Mouse (Mus musculus): Measurements from ENCODE around the gene Exosc1.

Gene Exosc1

GRCm38 (mm10) chr19:41912121-41913080, 20.8 kb downstream of the Exosc1 start:
- peak; percentile 79 for DNase-seq

GRCm38 (mm10) chr19:41911178-41912073, 21.8 kb downstream of the Exosc1 start, which contains the start of gene Pgam1:
TSS of gene Pgam1 (plus strand) at chr19:41911923.
- peak; percentile 98 for DNase-seq

GRCm38 (mm10) chr19:41910396-41910795, 22.8 kb downstream of the Exosc1 start:
- no peak for DNase-seq

DNA sequence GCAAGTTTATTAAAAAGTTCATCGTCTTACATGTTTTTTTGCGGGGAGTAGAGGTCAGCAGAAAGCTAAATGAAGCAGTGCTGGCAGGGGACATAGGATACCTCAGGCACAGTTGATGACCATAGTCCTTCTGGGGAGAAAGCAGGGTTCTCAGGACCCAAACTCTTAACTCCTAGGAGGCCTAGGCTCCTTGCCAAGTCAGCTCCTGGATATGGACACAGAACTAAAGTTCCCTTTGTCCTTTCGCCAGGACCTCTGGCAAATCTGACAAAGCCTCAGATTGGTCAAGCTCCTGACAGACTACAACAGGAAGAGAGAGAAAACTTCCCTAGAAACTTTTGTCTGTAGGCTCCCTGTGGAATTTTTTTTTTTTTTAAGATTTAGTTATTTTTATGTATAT, 24.5 kb downstream of the Exosc1 start:
- DNase-seq = peak; percentile 36

GRCm38 (mm10) chr19:41907079-41907760, 26.0 kb downstream of the Exosc1 start:
- DNase-seq = no peak

GRCm38 (mm10) chr19:41906311-41907078, 26.7 kb downstream of the Exosc1 start:
- no peak for DNase-seq

DNA sequence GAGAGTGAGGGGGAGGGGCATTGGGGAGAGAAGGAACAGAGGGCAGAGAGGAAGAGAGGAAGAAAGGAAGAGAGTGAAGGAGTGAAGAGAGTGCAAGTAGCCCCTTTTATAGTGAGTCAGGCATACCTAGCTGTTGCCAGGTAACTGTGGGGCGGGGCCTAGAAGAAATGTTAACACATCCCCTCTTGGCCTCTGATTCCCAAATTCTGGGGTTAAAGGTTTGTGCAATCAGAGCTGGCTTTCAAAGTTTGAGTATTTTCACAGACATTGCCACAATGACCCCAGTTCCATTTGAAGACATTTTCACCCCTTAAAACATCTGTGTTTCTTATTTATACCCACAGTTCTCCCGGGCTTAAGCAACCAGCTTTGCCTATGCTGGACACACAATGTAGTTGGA, 28.0 kb downstream of the Exosc1 start:
- DNase-seq = no peak

GRCm38 (mm10) chr19:41902848-41903593, 30.2 kb downstream of the Exosc1 start:
- DNase-seq = no peak

- no peak for DNase-seq
These were observed 31.5 kb downstream of the Exosc1 start for GRCm38 (mm10) chr19:41901696-41902095.

DNA sequence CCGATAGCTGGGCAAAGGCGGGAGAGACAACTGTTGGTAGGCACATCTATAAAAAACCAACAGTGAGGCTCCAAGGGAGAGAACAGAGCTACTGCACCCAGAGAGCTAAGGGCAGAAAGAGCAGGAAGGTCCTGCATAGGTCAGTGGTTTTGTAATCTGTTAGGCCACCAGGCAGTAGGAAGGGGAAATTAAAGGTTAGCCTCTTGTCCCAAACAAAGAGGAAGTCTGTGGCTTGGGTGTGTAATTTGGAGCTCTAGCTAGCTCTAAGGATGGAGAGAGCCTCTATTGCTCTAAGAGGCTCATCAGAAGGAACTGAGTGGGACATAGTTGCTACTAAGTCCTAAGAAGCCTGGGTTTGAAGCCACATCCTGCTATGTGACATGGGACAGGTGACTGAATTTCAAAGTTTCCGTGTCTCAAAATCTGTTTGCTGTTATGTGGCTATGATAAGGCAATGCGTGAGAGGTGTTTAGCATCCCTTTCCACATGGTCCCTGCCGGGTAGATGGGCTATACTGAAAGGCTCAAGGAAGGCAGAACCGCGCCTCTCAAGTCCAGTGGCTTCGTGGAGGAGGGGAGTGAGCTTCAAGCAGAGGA, 32.6 kb downstream of the Exosc1 start:
- DNase-seq = no peak

GRCm38 (mm10) chr19:41898860-41899259, 34.4 kb downstream of the Exosc1 start:
- peak; percentile 45 for DNase-seq

GRCm38 (mm10) chr19:41896319-41896711, 36.9 kb downstream of the Exosc1 start:
- DNase-seq = no peak

DNA sequence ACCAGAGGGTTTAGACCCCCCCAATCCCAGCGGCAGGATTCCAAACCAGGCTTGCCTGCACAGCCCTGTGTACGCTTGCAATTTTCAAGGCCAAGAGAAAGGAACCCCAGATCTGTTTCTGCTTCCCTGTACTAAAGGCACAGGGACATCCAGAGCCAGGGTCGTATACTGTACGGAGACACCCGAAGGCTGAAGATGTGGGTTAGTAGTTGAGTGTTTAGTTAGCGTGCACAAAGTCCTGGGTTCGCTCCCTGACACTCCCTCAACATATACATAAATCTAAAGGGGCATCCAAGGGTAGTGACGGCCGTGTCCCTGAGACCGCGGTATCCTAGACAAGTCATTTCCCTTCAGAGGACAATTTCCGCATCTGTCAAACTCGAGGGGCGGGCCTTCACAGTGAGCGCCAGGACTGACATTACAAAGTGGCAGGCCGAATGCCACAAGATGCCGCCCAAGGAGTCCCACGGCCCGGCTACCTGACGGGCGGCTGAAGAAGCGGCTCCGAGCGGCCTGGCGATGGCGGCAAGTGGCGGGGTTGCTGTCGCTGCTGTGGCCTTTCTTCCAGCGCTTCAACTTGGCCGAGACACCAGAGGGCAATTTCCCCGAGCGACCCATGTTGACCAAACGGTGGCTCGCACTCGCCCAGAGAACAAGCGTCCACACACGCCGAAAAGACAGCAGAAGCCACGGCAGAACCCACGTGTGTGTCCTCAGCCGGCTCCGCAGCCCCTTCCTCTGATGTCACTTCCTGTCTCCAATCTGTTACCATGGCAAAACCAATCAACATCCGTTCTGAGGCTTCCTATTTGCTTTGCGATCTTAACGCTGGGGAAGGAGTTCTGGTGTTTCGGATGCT, 37.5 kb downstream of the Exosc1 start, which contains the start of gene Rrp12:
Gene Rrp12, minus strand, starts transcription at position 714 of the 859 bp plus-strand sequence.
- DNase-seq = peak; percentile 89

DNA sequence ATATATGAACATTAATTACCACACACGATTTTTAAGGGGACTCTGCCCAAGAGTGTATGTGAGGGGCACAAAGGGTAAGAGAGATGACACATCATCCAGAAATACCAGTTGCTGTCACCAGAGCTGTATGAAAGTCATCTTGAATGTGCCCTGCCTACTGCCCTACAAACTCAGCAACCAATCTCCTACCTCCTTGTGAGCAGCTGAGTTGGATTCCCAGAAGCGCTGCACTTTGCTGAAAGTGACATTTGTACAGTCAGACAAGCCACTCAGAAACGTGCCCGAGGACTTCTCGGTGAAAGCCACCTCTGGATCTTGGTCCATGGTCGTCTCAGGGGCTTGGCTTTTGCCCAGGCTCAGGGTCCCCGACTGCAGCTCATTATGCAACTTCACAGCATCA, 38.3 kb downstream of the Exosc1 start:
- DNase-seq = no peak

GRCm38 (mm10) chr19:41888191-41888590, 45.0 kb downstream of the Exosc1 start:
- DNase-seq = no peak

GRCm38 (mm10) chr19:41883882-41884281, 49.3 kb downstream of the Exosc1 start:
- no peak for DNase-seq

DNA sequence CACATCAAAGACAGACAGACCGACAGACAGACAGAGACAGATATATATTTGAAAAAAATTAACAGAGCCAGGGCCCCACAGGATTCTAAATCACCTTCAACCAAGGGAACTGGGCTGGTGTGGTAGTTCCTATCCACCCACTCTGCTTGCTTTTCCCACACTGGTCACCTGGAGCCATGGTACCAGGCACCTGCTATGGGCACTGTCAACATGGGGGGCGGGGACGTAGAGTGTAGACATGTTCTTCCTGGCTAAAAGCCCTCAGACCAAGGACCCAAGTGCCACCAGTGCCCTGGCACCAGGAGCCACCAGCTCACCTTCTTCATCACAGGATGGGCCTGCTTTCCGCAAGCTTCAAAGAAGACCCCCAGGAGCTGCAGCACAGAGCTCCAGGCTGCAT, 51.4 kb downstream of the Exosc1 start:
- no peak for DNase-seq

- no peak for DNase-seq
These were observed 58.9 kb downstream of the Exosc1 start for GRCm38 (mm10) chr19:41874356-41874755.
